Mouse (Mus musculus) midbrain, embryonic 13.5 days (tissue): Measurements from ENCODE around the gene Gnb1. TPM values are rescaled to one million over a fixed set of nuclear protein-coding genes. Genes with fewer than 3 reads are reported as not detected.

Experiments used
- ATAC-seq: fragments of 200-750 bp; cut with Nextera tagmentation; 2 replicates; pipeline ENCODE4 v1.8.0; 2017; ENCODE audit warnings: mild to moderate bottlenecking, moderate TSS enrichment, moderate library complexity
- H3K27ac ChIP-seq: fragments of 300-500 bp; sonication (generic); 2 replicates; pipeline ENCODE4 v1.5.1; 2015; ENCODE audit warnings: inconsistent platforms, mild to moderate bottlenecking, moderate library complexity
- H3K27me3 ChIP-seq: fragments of 300-500 bp; sonication (generic); 2 replicates; pipeline ENCODE4 v1.6.1; 2015; ENCODE audit warnings: mild to moderate bottlenecking, inconsistent platforms
- H3K36me3 ChIP-seq: fragments of 300-500 bp; sonication (generic); 2 replicates; pipeline ENCODE4 v1.6.1; 2015; ENCODE audit warnings: mild to moderate bottlenecking, inconsistent platforms
- H3K4me1 ChIP-seq: fragments of 300-500 bp; sonication (generic); replicated peaks from 2 replicates; pipeline ENCODE4 v1.6.1; 2015; ENCODE audit warnings: inconsistent platforms
- H3K4me2 ChIP-seq: fragments of 300-500 bp; sonication (generic); replicated peaks from 2 replicates; pipeline ENCODE4 v1.6.1; 2015; ENCODE audit warnings: moderate library complexity, mild to moderate bottlenecking, inconsistent platforms
- H3K4me3 ChIP-seq: fragments of 300-500 bp; sonication (generic); replicated peaks from 2 replicates; pipeline ENCODE4 v1.5.1; 2015; ENCODE audit warnings: mild to moderate bottlenecking, inconsistent platforms
- H3K9ac ChIP-seq: fragments of 300-500 bp; sonication (generic); replicated peaks from 2 replicates; pipeline ENCODE4 v1.6.1; 2015; ENCODE audit warnings: mild to moderate bottlenecking, inconsistent platforms
- H3K9me3 ChIP-seq: fragments of 300-500 bp; sonication (generic); 2 replicates; pipeline ENCODE4 v1.6.1; 2016; ENCODE audit warnings: mild to moderate bottlenecking, inconsistent platforms
- WGBS: fragments of 180-500 bp; shearing (Covaris S2); methylation state at CpG from one replicate; pipeline ENCODE4 v1.1.7; 2015; 5-methylcytosine and 5-hydroxymethylcytosine counted together
- polyA plus RNA-seq: library from polyadenylated mRNA; unstranded; fragments of >200 nt; fragmentation: Nextera tagmentation; extraction: Ambion mirVana; gene quantifications from 2 replicates; pipeline ENCODE4 v1.2.1, GENCODE M21; 2015

Gene Gnb1
- 1,008 and 1,072 TPM in 2 replicates for polyA plus RNA-seq

- Histone ChIP-seq H3K4me2 (peak within 1 kb of the TSS; percentile 80), H3K9me3 (no peaks in the 10 kb centered on the region), H3K4me1 (peaks cover 57% of the 10 kb centered on the region), H3K4me3 (peak within 1 kb of the TSS; percentile 99), H3K9ac (peak within 1 kb of the TSS; percentile 100), H3K27me3 (no peaks in the 10 kb centered on the region), H3K27ac (peak within 1 kb of the TSS; percentile 96), H3K36me3 (no peaks in the 10 kb centered on the region)
- peak; percentile 81 for ATAC-seq
- WGBS, result under 1% methylated on average over 25 of the region's 60 CpGs
Measured at GRCm38 (mm10) chr4:155490990-155491504, at the start of gene Gnb1. TSS of gene Gnb1 (plus strand) at chr4:155491361.

- Histone ChIP-seq H3K27ac (no peak overlapping the region), H3K9me3 (no peaks in the 10 kb centered on the region), H3K4me3 (no peak overlapping the region), H3K4me2 (no peak overlapping the region), H3K36me3 (no peaks in the 10 kb centered on the region), H3K4me1 (no peaks in the 10 kb centered on the region), H3K9ac (no peak overlapping the region), H3K27me3 (no peaks in the 10 kb centered on the region)
- no peak for ATAC-seq
- 84% methylated on average over 3 of the region's 3 CpGs for WGBS
Measured at GRCm38 (mm10) chr4:155442808-155443207, 48.4 kb upstream of the Gnb1 start.

GRCm38 (mm10) chr4:155451597-155451996 is 39.6 kb upstream of the Gnb1 start:
- ATAC-seq, result no peak
- WGBS, result 32% methylated on average over 10 of the region's 10 CpGs
- H3K4me3 ChIP-seq, result no peak overlapping the region
- H3K27ac ChIP-seq, result no peak overlapping the region
- no peak overlapping the region for H3K4me2 ChIP-seq
- H3K27me3 ChIP-seq, result no peaks in the 10 kb centered on the region
- H3K4me1 ChIP-seq, result no peaks in the 10 kb centered on the region
- no peak overlapping the region for H3K9ac ChIP-seq
- no peaks in the 10 kb centered on the region for H3K9me3 ChIP-seq
- H3K36me3 ChIP-seq, result no peaks in the 10 kb centered on the region

GRCm38 (mm10) chr4:155458575-155458974 is 32.6 kb upstream of the Gnb1 start:
- H3K9ac ChIP-seq, result no peak overlapping the region
- no peak for ATAC-seq
- 88% methylated on average over 5 of the region's 5 CpGs for WGBS

GRCm38 (mm10) chr4:155463050-155463449 is 28.1 kb upstream of the Gnb1 start:
- Histone ChIP-seq H3K4me3 (no peak overlapping the region), H3K4me2 (no peak overlapping the region), H3K27me3 (no peaks in the 10 kb centered on the region), H3K36me3 (no peaks in the 10 kb centered on the region), H3K27ac (no peak overlapping the region), H3K9me3 (no peaks in the 10 kb centered on the region), H3K4me1 (no peaks in the 10 kb centered on the region), H3K9ac (no peak overlapping the region)
- 84% methylated on average over 13 of the region's 13 CpGs for WGBS
- no peak for ATAC-seq

More at GRCm38 (mm10) chr4:155458575-155458974, 32.6 kb upstream of the Gnb1 start:
- Histone ChIP-seq H3K4me1 (no peaks in the 10 kb centered on the region), H3K36me3 (no peaks in the 10 kb centered on the region), H3K9me3 (no peaks in the 10 kb centered on the region), H3K27ac (no peak overlapping the region), H3K27me3 (no peaks in the 10 kb centered on the region), H3K4me3 (no peak overlapping the region), H3K4me2 (no peak overlapping the region)

GRCm38 (mm10) chr4:155463611-155464010 is 27.6 kb upstream of the Gnb1 start:
- Histone ChIP-seq H3K4me3 (no peak overlapping the region), H3K9ac (no peak overlapping the region), H3K4me1 (no peaks in the 10 kb centered on the region), H3K36me3 (no peaks in the 10 kb centered on the region), H3K9me3 (no peaks in the 10 kb centered on the region), H3K27ac (no peak overlapping the region), H3K4me2 (no peak overlapping the region), H3K27me3 (no peaks in the 10 kb centered on the region)
- 84% methylated on average over 6 of the region's 6 CpGs for WGBS
- ATAC-seq, result no peak

GRCm38 (mm10) chr4:155464061-155464460 is 27.1 kb upstream of the Gnb1 start:
- no peak overlapping the region for H3K27ac ChIP-seq
- WGBS, result 89% methylated on average over 4 of the region's 4 CpGs
- ATAC-seq, result no peak

GRCm38 (mm10) chr4:155465607-155466006 is 25.6 kb upstream of the Gnb1 start:
- Histone ChIP-seq H3K4me3 (no peak overlapping the region), H3K9ac (no peak overlapping the region), H3K4me1 (0 out of 2 replicates have a peak, but pooled peaks cover 7% of the 10 kb centered on the region), H3K36me3 (no peaks in the 10 kb centered on the region), H3K4me2 (no peak overlapping the region), H3K27me3 (no peaks in the 10 kb centered on the region; the same call in 1 of the 2 replicates), H3K9me3 (no peaks in the 10 kb centered on the region), H3K27ac (no peak overlapping the region)
- ATAC-seq, result no peak
- 80% methylated on average over 6 of the region's 6 CpGs for WGBS

More at GRCm38 (mm10) chr4:155464061-155464460, 27.1 kb upstream of the Gnb1 start:
- H3K36me3 ChIP-seq, result no peaks in the 10 kb centered on the region
- no peak overlapping the region for H3K9ac ChIP-seq
- H3K4me3 ChIP-seq, result no peak overlapping the region
- H3K9me3 ChIP-seq, result no peaks in the 10 kb centered on the region
- no peak overlapping the region for H3K4me2 ChIP-seq
- H3K27me3 ChIP-seq, result no peaks in the 10 kb centered on the region
- 0 out of 2 replicates have a peak, but pooled peaks cover 2% of the 10 kb centered on the region for H3K4me1 ChIP-seq

- WGBS, result 81% methylated on average over 5 of the region's 5 CpGs
- ATAC-seq, result no peak
- Histone ChIP-seq H3K27me3 (no peaks in the 10 kb centered on the region; the same call in 1 of the 2 replicates), H3K4me1 (0 out of 2 replicates have a peak, but pooled peaks cover 7% of the 10 kb centered on the region), H3K9me3 (no peaks in the 10 kb centered on the region), H3K9ac (no peak overlapping the region), H3K27ac (no peak overlapping the region), H3K4me2 (no peak overlapping the region), H3K4me3 (no peak overlapping the region), H3K36me3 (no peaks in the 10 kb centered on the region)
Measured at GRCm38 (mm10) chr4:155466080-155466479, 25.1 kb upstream of the Gnb1 start.

- no peaks in the 10 kb centered on the region for H3K36me3 ChIP-seq
- no peaks in the 10 kb centered on the region for H3K9me3 ChIP-seq
- no peak overlapping the region for H3K4me2 ChIP-seq
- ATAC-seq, result no peak
- H3K4me3 ChIP-seq, result no peak overlapping the region
- H3K9ac ChIP-seq, result no peak overlapping the region
- 0 out of 2 replicates have a peak, but pooled peaks cover 7% of the 10 kb centered on the region for H3K4me1 ChIP-seq
- WGBS, result 82% methylated on average over 13 of the region's 13 CpGs
- no peaks in the 10 kb centered on the region; the same call in 1 of the 2 replicates for H3K27me3 ChIP-seq
- no peak overlapping the region for H3K27ac ChIP-seq
Measured at GRCm38 (mm10) chr4:155467237-155468010, 23.7 kb upstream of the Gnb1 start.

- WGBS, result 14% methylated on average over 20 of the region's 21 CpGs
- H3K4me2 ChIP-seq, result peak within 1 kb of the TSS; percentile 31
- H3K9ac ChIP-seq, result no peak within 1 kb of the TSS
- H3K4me3 ChIP-seq, result no peak within 1 kb of the TSS
- H3K36me3 ChIP-seq, result no peaks in the 10 kb centered on the region
- 0 out of 2 replicates have a peak, but pooled peaks cover 7% of the 10 kb centered on the region for H3K4me1 ChIP-seq
- no peaks in the 10 kb centered on the region; the same call in 1 of the 2 replicates for H3K27me3 ChIP-seq
- ATAC-seq, result 0 out of 2 replicates have a peak, but pooled peaks have one; percentile 24
- no peaks in the 10 kb centered on the region for H3K9me3 ChIP-seq
- H3K27ac ChIP-seq, result no peak within 1 kb of the TSS
Measured at GRCm38 (mm10) chr4:155468952-155469351, 22.2 kb upstream of the Gnb1 start, which contains the start of gene Tmem52. TSS of gene Tmem52 (plus strand) at chr4:155469114.

GRCm38 (mm10) chr4:155469590-155470262 is 21.4 kb upstream of the Gnb1 start:
- ATAC-seq, result no peak

More at GRCm38 (mm10) chr4:155469590-155470262, 21.4 kb upstream of the Gnb1 start:
- H3K4me1 ChIP-seq, result 0 out of 2 replicates have a peak, but pooled peaks cover 7% of the 10 kb centered on the region
- no peaks in the 10 kb centered on the region for H3K36me3 ChIP-seq
- no peaks in the 10 kb centered on the region for H3K9me3 ChIP-seq
- H3K4me2 ChIP-seq, result no peak overlapping the region
- H3K27me3 ChIP-seq, result no peaks in the 10 kb centered on the region; the same call in 1 of the 2 replicates
- 82% methylated on average over 18 of the region's 18 CpGs for WGBS
- H3K4me3 ChIP-seq, result no peak overlapping the region
- no peak overlapping the region for H3K9ac ChIP-seq
- H3K27ac ChIP-seq, result no peak overlapping the region
